Mouse (Mus musculus) liver, embryonic 12.5 days (tissue): ENCODE measurements around the gene Cttnbp2nl. TPM values are rescaled to one million over a fixed set of nuclear protein-coding genes. Genes with fewer than 3 reads are reported as not detected.

Experiments used
- ATAC-seq: fragments of 200-750 bp; cut with Nextera tagmentation; 2 replicates; pipeline ENCODE4 v1.8.0; 2017; ENCODE audit warnings: moderate number of reproducible peaks, mild to moderate bottlenecking, moderate library complexity
- H3K27ac ChIP-seq: fragments of 300-500 bp; sonication (generic); 2 replicates; pipeline ENCODE4 v1.5.1; 2016; ENCODE audit warnings: mild to moderate bottlenecking
- H3K27me3 ChIP-seq: fragments of 300-500 bp; sonication (generic); replicated peaks from 2 replicates; pipeline ENCODE4 v1.6.1; 2016; ENCODE audit warnings: mild to moderate bottlenecking, moderate library complexity
- H3K36me3 ChIP-seq: fragments of 300-500 bp; sonication (generic); 2 replicates; pipeline ENCODE4 v1.6.1; 2016; ENCODE audit warnings: mild to moderate bottlenecking, moderate library complexity
- H3K4me1 ChIP-seq: fragments of 300-500 bp; sonication (generic); 2 replicates; pipeline ENCODE4 v1.6.1; 2016
- H3K4me2 ChIP-seq: fragments of 300-500 bp; sonication (generic); 2 replicates; pipeline ENCODE4 v1.6.1; 2016; ENCODE audit warnings: mild to moderate bottlenecking, moderate library complexity
- H3K4me3 ChIP-seq: fragments of 300-500 bp; sonication (generic); 2 replicates; pipeline ENCODE4 v1.5.1; 2016; ENCODE audit warnings: mild to moderate bottlenecking, moderate library complexity
- H3K9ac ChIP-seq: fragments of 300-500 bp; sonication (generic); 2 replicates; pipeline ENCODE4 v1.6.1; 2016; ENCODE audit warnings: mild to moderate bottlenecking, moderate library complexity
- H3K9me3 ChIP-seq: fragments of 300-500 bp; sonication (generic); replicated peaks from 2 replicates; pipeline ENCODE4 v1.6.1; 2016; ENCODE audit warnings: mild to moderate bottlenecking, moderate library complexity
- WGBS: fragments of 180-500 bp; shearing (Covaris S2); methylation state at CpG from one replicate; pipeline ENCODE4 v1.1.7; 2016; ENCODE audit not compliant: insufficient replicate concordance; 5-methylcytosine and 5-hydroxymethylcytosine counted together
- polyA plus RNA-seq: library from polyadenylated mRNA; unstranded; fragments of >200 nt; fragmentation: Nextera tagmentation; extraction: Ambion mirVana; gene quantifications from 2 replicates; pipeline ENCODE4 v1.2.1, GENCODE M21; 2016

Gene Cttnbp2nl
- polyA plus RNA-seq, 1 experiment from 2014 or later: 3.4 TPM

- H3K9ac ChIP-seq: no peak overlapping the region
- no peak overlapping the region for H3K27ac ChIP-seq
- peaks cover 76% of the 10 kb centered on the region for H3K27me3 ChIP-seq
- H3K4me2 ChIP-seq: no peak overlapping the region
- ATAC-seq: no peak
- no peaks in the 10 kb centered on the region for H3K9me3 ChIP-seq
- 14% methylated on average over 19 of the region's 19 CpGs for WGBS
- H3K4me3 ChIP-seq: no peak overlapping the region
- H3K36me3 ChIP-seq: 0 out of 2 replicates have a peak, but pooled peaks cover 3% of the 10 kb centered on the region
- H3K4me1 ChIP-seq: peaks cover 19% of the 10 kb centered on the region; the same call in 1 of the 2 replicates
These were observed 92.6 kb downstream of the Cttnbp2nl start for GRCm38 (mm10) chr3:104960026-104961000.

- 0 out of 2 replicates have a peak, but pooled peaks cover 5% of the 10 kb centered on the region for H3K4me1 ChIP-seq
- no peak overlapping the region for H3K4me2 ChIP-seq
- WGBS: 81% methylated on average over 6 of the region's 6 CpGs
- H3K4me3 ChIP-seq: no peak overlapping the region
- H3K36me3 ChIP-seq: peaks cover 19% of the 10 kb centered on the region
- H3K27me3 ChIP-seq: peaks cover 34% of the 10 kb centered on the region
- no peak overlapping the region for H3K27ac ChIP-seq
- no peak overlapping the region for H3K9ac ChIP-seq
- H3K9me3 ChIP-seq: no peaks in the 10 kb centered on the region
- no peak for ATAC-seq
These were observed 96.8 kb downstream of the Cttnbp2nl start for GRCm38 (mm10) chr3:104956131-104956581.

- WGBS: 90% methylated on average over 15 of the region's 15 CpGs
- Histone ChIP-seq H3K9ac (no peak overlapping the region), H3K27ac (no peak overlapping the region), H3K27me3 (peaks cover 18% of the 10 kb centered on the region), H3K4me3 (no peak overlapping the region), H3K9me3 (no peaks in the 10 kb centered on the region), H3K4me2 (no peak overlapping the region), H3K4me1 (no peaks in the 10 kb centered on the region), H3K36me3 (peaks cover 33% of the 10 kb centered on the region)
- no peak for ATAC-seq
These were observed 98.4 kb downstream of the Cttnbp2nl start for GRCm38 (mm10) chr3:104954551-104954950.

GRCm38 (mm10) chr3:104954137-104954536 is 98.8 kb downstream of the Cttnbp2nl start:
- ATAC-seq: no peak
- 82% methylated on average over 3 of the region's 3 CpGs for WGBS
- H3K27ac ChIP-seq: no peak overlapping the region

GRCm38 (mm10) chr3:104952891-104953670 is 99.9 kb downstream of the Cttnbp2nl start:
- no peak overlapping the region for H3K4me3 ChIP-seq
- no peak overlapping the region for H3K4me2 ChIP-seq
- ATAC-seq: no peak
- peaks cover 33% of the 10 kb centered on the region for H3K36me3 ChIP-seq
- H3K9me3 ChIP-seq: no peaks in the 10 kb centered on the region
- no peaks in the 10 kb centered on the region for H3K4me1 ChIP-seq
- H3K9ac ChIP-seq: no peak overlapping the region
- 84% methylated on average over 23 of the region's 23 CpGs for whole genome bisulfite sequencing
- H3K27ac ChIP-seq: no peak overlapping the region
- H3K27me3 ChIP-seq: peaks cover 3% of the 10 kb centered on the region; the same call in 1 of the 2 replicates

More at GRCm38 (mm10) chr3:104954137-104954536, 98.8 kb downstream of the Cttnbp2nl start:
- Histone ChIP-seq H3K4me1 (no peaks in the 10 kb centered on the region), H3K36me3 (peaks cover 33% of the 10 kb centered on the region), H3K9ac (no peak overlapping the region), H3K4me3 (no peak overlapping the region), H3K4me2 (no peak overlapping the region), H3K27me3 (peaks cover 14% of the 10 kb centered on the region), H3K9me3 (no peaks in the 10 kb centered on the region)

Other genes with a start within 250 kb of the Cttnbp2nl start
- gene Mov10, start 234.6 kb downstream of the Cttnbp2nl start, polyA plus RNA-seq: 28.5 and 29.2 TPM in 2 replicates
- 16.2 and 19.3 TPM in 2 replicates for gene St7l, start 189.1 kb downstream of the Cttnbp2nl start, polyA plus RNA-seq
- 121 and 123 TPM in 2 replicates for gene Capza1, start 188.6 kb downstream of the Cttnbp2nl start, polyA plus RNA-seq
- 0.24 and 0.25 TPM in 2 replicates for gene Wnt2b, start 91.2 kb downstream of the Cttnbp2nl start, polyA plus RNA-seq
- not detected in 2 replicates for gene 4930564D02Rik, start 13.7 kb upstream of the Cttnbp2nl start, polyA plus RNA-seq